Mouse (Mus musculus): ENCODE results near the gene Zfyve28. TPM values are rescaled to one million over a fixed set of nuclear protein-coding genes. Genes with fewer than 3 reads are reported as not detected.
A peak's percentile ranks its signal among the peaks of the same experiment; 100 is the strongest.

Zfyve28 gene
- total RNA-seq, 2 experiments from 2014 or later = 0.68 TPM; not detected in 1

- peak; percentile 34 for ATAC-seq (replicated peaks; ENCODE audit: low FRiP score, poor library complexity, severe bottlenecking)
Observed at GRCm38 (mm10) chr5:34186961-34187391, 101.3 kb downstream of the Zfyve28 start.

DNA sequence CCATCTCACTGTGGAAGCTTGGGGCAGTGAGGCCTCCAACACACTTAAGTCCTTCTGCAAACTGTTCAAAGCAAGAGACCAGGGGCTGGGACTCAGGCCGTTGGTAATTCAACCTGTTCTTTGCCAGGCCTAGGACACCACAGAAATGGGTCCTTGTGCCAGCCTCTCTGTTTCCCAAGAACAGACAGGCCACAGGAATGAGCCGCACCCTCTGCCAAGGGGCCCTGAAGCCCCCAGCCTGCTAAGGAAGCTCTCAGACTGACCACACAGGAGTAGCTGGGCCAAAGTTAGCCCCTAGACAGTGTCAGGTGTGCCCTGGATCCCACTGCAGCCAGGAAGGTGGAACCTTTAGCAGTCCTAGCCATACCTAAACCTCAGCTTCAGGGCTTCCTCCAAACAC lies 101.9 kb downstream of the Zfyve28 start:
- ATAC-seq (replicated peaks; ENCODE audit: low FRiP score, poor library complexity, severe bottlenecking) = no peak

GRCm38 (mm10) chr5:34185791-34186190 lies 102.5 kb downstream of the Zfyve28 start:
- ATAC-seq (replicated peaks; ENCODE audit: low FRiP score, poor library complexity, severe bottlenecking) = no peak

DNA sequence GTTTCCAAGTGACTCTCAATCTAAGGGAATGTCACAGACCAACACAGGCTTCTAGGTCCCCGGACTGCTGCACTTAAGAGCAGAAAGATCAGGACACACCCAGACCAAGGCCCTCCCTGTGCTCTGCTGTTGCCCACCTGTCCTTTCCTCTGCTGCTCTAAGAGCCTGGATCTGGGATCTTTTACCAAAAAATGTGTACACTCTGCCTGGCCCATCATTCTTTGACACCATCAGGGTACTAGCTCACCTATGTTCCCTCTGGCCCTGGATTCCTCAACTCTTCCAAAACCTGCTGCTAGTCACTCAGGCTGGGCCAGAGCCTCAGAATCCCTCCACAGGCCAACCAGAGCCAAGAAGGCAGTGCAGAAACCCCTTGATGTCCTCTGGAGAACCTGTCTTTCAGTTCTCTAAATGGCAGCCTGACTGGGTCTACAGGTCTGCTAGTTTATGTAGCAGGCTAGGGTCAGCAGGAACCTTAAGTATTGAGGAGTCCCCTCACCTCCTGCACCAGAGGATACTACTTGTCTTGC lies 103.1 kb downstream of the Zfyve28 start:
- no peak for ATAC-seq (replicated peaks; ENCODE audit: low FRiP score, poor library complexity, severe bottlenecking)

DNA sequence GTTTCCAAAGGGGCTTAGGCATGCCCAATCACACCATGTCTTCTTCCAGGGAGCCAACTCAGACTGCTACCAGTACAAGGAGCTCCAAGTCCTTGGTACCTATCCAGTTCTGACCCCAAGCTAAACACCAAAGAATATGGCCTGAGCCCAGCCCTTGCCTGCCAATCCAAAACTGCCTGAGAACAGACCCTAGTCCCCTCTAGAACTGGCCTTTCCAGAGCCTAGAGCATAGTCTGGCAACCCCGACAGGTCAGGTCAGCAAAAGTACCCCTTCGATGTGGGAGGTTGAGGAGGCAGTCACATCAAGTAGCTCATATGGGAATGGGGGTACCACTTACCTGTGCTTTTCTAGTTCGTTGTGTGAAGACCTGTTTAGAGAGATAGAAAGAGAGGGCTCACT lies 104.3 kb downstream of the Zfyve28 start:
- ATAC-seq (replicated peaks; ENCODE audit: low FRiP score, poor library complexity, severe bottlenecking) = no peak

GRCm38 (mm10) chr5:34183156-34183880 lies 104.9 kb downstream of the Zfyve28 start:
- no peak for ATAC-seq (replicated peaks; ENCODE audit: low FRiP score, poor library complexity, severe bottlenecking)

- ATAC-seq (replicated peaks; ENCODE audit: low FRiP score, poor library complexity, severe bottlenecking) = no peak
Observed at GRCm38 (mm10) chr5:34182486-34182885, 105.8 kb downstream of the Zfyve28 start.

GRCm38 (mm10) chr5:34177821-34178220 lies 110.4 kb downstream of the Zfyve28 start:
- ATAC-seq (replicated peaks; ENCODE audit: low FRiP score, poor library complexity, severe bottlenecking) = no peak

DNA sequence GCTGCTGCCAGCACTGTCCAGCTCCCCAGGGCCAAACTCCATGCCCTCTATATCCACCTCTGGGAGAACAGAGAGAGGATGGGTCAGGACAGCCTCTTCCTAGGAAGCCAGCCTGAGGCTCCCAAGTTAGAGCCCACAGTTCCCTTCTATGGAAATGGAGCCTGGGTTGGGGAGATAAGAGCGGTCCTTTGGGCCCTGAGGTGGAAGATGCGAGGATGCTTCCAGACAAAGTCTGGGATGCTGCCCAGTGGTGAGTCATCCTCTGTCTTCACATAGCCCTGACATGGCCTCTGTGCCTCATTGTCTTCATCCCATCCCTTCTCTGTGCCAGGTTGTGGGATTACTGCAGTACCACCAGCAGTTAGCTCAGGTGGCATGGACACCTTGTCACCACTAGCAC lies 111.2 kb downstream of the Zfyve28 start:
- no peak for ATAC-seq (replicated peaks; ENCODE audit: low FRiP score, poor library complexity, severe bottlenecking)

DNA sequence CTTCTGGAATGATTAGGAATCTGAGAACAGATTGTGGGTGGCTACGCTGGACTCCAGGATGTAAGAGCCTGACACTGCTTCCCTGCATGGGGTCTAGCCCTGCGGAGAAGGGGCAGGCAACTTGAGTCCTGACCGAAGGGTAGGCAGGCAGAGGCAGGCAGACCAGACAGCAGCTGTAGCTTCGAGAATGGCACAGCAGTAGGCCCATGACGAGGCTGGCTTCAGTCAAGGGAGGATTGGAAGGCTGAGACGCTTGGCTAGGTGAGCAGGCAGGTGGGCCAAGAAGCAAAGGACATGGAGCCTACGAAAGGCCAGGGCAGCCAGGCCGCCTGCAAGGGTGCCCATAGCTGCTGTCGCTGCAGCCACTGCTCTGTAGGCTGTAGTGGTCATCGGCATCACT lies 111.6 kb downstream of the Zfyve28 start:
- ATAC-seq (replicated peaks; ENCODE audit: low FRiP score, poor library complexity, severe bottlenecking) = no peak

- ATAC-seq (replicated peaks; ENCODE audit: low FRiP score, poor library complexity, severe bottlenecking) = no peak
Observed at GRCm38 (mm10) chr5:34175403-34175694, 112.9 kb downstream of the Zfyve28 start.

DNA sequence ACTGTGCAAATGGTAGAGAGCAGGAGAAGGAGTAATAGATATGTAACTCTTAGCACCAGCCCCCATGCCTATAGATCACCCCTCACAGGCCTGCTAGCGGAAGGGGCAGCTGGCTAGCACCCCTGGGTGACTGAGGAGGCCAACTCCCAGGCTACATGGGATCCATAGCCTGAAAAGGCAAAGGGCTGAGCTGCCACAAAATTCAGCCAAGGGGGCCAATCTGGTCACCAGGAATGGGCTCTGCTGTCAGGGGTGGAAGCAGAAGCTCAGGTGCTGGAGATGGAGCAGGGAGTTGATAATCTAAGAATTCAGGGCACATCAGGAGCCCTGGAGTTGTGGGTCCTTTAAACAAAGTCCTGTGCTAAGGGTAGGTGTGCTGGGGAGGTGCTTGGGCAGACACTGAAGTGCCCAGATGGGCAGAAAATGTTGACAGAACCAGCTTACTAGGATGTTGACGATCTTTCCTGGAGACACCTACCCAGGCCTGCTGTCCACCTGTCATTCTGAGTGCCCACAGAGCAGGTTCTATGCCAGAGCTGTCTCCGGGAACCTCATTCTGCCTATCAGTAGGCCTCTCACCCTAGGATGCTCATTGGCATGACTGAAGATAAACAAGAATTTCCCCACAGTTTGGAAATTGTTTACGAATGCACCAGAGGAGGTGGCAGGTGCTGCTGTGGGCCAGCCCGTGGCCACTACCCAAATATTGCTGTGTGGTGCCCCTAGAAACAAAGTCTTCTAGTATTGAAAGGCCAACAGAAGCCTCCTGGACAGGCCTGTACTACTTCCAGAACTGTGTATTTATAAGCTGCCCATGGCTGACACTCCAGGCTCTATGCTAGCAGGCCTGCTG lies 113.5 kb downstream of the Zfyve28 start:
- ATAC-seq (replicated peaks; ENCODE audit: low FRiP score, poor library complexity, severe bottlenecking) = no peak

GRCm38 (mm10) chr5:34174021-34174420 lies 114.2 kb downstream of the Zfyve28 start:
- no peak for ATAC-seq (replicated peaks; ENCODE audit: low FRiP score, poor library complexity, severe bottlenecking)

GRCm38 (mm10) chr5:34170726-34171125 lies 117.5 kb downstream of the Zfyve28 start:
- ATAC-seq (replicated peaks; ENCODE audit: low FRiP score, poor library complexity, severe bottlenecking) = no peak

DNA sequence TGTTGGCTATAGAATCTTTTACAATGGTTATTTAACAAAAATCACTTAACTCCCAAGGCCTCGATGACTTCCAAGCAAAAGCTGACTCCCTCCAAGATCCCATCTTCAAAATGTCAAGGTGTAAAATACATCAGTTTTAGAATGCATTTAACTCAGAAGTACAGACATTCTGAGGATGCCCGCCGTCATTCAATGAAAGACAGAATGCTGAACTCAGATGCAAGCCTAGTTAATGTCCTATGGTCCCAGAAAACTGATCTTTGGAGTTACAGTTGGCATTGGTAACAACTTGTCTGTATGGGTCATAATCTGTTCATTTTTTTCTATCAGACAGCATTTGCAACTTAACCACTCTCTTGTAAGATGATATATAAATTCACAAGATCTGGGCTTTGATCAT lies 118.3 kb downstream of the Zfyve28 start:
- ATAC-seq (replicated peaks; ENCODE audit: low FRiP score, poor library complexity, severe bottlenecking) = no peak

- peak; percentile 98 for ATAC-seq (replicated peaks; ENCODE audit: low FRiP score, poor library complexity, severe bottlenecking)
Observed at GRCm38 (mm10) chr5:34168950-34169891, 119.0 kb downstream of the Zfyve28 start, which contains the start of the genes Poln and Haus3. Gene Poln (minus strand): TSS chr5:34169448. Gene Haus3 (minus strand): TSS chr5:34169527.

GRCm38 (mm10) chr5:34167857-34168256 lies 120.4 kb downstream of the Zfyve28 start:
- no peak for ATAC-seq (replicated peaks; ENCODE audit: low FRiP score, poor library complexity, severe bottlenecking)

DNA sequence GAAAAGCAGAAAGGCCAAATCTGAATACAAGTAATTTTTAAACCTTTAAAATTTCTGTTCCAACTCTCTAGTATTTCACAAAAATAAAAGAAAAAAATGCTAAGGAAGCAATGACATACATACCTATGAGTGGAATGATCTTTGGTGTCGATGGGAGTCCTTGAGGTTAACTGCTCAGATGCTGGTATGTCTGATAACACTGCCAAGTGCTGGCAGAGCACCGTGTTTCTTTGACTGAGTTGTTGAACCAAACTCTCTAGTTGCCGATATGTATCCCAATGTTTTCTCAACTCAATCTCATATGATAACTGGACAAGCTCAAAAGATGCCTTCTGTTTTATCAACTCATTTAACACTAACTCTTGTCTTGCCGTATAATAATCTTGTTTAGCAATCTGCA lies 122.5 kb downstream of the Zfyve28 start:
- ATAC-seq (replicated peaks; ENCODE audit: low FRiP score, poor library complexity, severe bottlenecking) = no peak

DNA sequence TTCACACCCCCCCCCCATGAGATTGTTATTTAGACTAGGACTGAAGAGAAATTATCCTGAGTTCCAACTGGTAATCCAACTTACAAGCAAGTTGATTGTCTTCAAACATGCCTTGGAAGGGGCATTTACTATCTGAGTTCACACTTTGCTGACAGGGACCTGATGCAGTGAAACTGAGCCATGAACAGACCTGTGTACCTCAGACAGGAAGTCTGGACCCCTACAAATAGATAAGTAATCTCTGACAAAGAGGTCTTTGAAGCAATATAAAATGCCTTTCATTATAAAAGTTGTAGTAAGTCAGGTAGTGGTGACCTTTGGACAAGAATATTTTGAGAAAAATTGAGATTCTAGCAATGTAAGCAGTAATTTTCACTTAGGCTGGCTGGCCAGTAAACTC lies 139.8 kb downstream of the Zfyve28 start:
- no peak for ATAC-seq (replicated peaks; ENCODE audit: low FRiP score, poor library complexity, severe bottlenecking)

DNA sequence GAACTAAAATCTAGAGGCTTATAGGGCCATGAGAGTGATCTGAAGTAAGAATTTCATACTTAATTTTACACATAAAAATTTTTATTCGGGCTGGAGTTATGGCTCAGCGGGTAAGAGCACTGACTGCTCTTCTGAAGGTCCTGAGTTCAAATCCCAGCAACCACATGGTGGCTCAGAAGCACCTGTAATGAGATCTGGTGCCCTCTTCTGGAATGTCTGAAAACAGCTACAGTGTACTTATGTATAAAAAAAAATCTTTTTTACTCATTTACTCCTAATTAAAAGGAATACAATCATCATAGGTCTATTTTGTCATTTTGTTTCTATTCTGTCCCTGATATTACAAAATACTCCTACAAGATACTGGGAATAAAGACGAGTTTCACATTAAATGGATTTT lies 140.7 kb downstream of the Zfyve28 start:
- no peak for ATAC-seq (replicated peaks; ENCODE audit: low FRiP score, poor library complexity, severe bottlenecking)
